Mouse (Mus musculus): ENCODE results near the gene Pld5. TPM values are rescaled to one million over a fixed set of nuclear protein-coding genes. Genes with fewer than 3 reads are reported as not detected.

The Pld5 gene
- polyA plus RNA-seq, 1 experiment from 2014 or later = 0.13 TPM

GRCm38 (mm10) chr1:176016076-176016475 is 259.0 kb downstream of the Pld5 start:
- no peak overlapping the region for H3K4me3 ChIP-seq (ENCODE audit: low read depth, low read length)
- no peaks in the 10 kb centered on the region for H3K4me1 ChIP-seq (replicated peaks; ENCODE audit: control insufficient read depth, insufficient read depth)
- H3K27ac ChIP-seq (replicated peaks) = no peak overlapping the region
- DNase-seq (ENCODE audit: low spot score) (no peak), ATAC-seq (ENCODE audit: low FRiP score, low TSS enrichment) (no peak)
- no peaks in the 10 kb centered on the region for H3K36me3 ChIP-seq (ENCODE audit: control insufficient read depth, insufficient read depth, low read length)
- no peaks in the 10 kb centered on the region for H3K9me3 ChIP-seq (ENCODE audit: control insufficient read depth, low read length)
- no peak overlapping the region for H3K4me2 ChIP-seq (replicated peaks; ENCODE audit: low read depth)
- 68% methylated on average over 3 of the region's 3 CpGs for WGBS
- TF ChIP-seq EP300 (optimal IDR thresholded peaks at IDR 0.05) (no peak), CTCF (IDR thresholded peaks at IDR 0.05; ENCODE audit: low read depth) (no peak)
- no peak overlapping the region for H3K9ac ChIP-seq (ENCODE audit: low read length)
- H3K27me3 ChIP-seq (ENCODE audit: control insufficient read depth, insufficient read depth, low read length) = no peaks in the 10 kb centered on the region

DNA sequence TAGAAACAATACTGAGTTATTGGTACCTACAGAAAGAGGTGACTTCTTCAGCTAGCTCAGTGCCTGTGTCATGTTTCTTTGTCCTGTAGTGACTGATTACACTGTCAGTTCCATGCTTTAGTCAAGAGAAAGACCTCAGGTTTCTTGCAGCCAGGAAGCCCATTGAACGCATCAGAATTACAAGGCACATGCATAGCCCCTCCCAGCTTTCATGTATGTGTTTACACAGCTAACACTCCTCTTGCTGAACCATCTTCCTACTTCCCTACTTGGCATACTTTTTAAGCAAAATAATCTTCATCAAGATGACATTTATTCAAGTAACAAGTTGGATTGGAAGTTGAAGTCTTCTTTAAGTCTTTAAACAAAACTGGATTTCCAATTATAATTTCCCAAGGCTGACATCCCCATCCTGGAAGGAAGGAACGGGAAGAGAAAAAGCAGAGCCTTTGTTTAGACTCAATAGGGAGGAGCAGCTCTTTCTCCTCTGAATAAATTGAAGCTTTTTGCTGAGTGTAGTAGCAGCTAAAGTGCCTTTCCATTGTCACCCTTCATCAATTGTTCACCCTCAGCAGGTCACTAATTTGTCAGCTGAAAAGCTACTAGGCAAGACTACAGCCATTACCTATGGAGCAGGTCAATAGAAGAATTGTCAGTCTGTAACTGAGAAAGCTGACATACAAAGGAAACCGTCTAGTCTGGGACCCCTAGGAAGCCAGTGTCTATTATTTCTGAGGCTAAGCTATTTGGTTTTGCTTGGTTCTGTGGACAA is 261.4 kb downstream of the Pld5 start:
- Histone ChIP-seq H3K4me1 (replicated peaks; ENCODE audit: control insufficient read depth, insufficient read depth) (no peaks in the 10 kb centered on the region), H3K36me3 (ENCODE audit: control insufficient read depth, insufficient read depth, low read length) (no peaks in the 10 kb centered on the region), H3K27ac (replicated peaks) (no peak overlapping the region), H3K4me2 (replicated peaks; ENCODE audit: low read depth) (no peak overlapping the region), H3K9ac (ENCODE audit: low read length) (no peak overlapping the region), H3K9me3 (ENCODE audit: control insufficient read depth, low read length) (no peaks in the 10 kb centered on the region), H3K27me3 (ENCODE audit: control insufficient read depth, insufficient read depth, low read length) (no peaks in the 10 kb centered on the region), H3K4me3 (ENCODE audit: low read depth, low read length) (no peak overlapping the region)
- TF ChIP-seq EP300 (optimal IDR thresholded peaks at IDR 0.05) = no peak
- TF ChIP-seq CTCF (IDR thresholded peaks at IDR 0.05; ENCODE audit: low read depth) = no peak
- no peak for DNase-seq (ENCODE audit: low spot score)
- no peak for ATAC-seq (ENCODE audit: low FRiP score, low TSS enrichment)
- WGBS = 24% methylated on average over 3 of the region's 3 CpGs

- H3K4me1 ChIP-seq (replicated peaks; ENCODE audit: control insufficient read depth, insufficient read depth) = no peaks in the 10 kb centered on the region
- TF ChIP-seq CTCF (IDR thresholded peaks at IDR 0.05; ENCODE audit: low read depth) = no peak
- TF ChIP-seq EP300 (optimal IDR thresholded peaks at IDR 0.05) = no peak
- ATAC-seq (ENCODE audit: low FRiP score, low TSS enrichment) (no peak), DNase-seq (ENCODE audit: low spot score) (no peak)
- H3K9ac ChIP-seq (ENCODE audit: low read length) = no peak overlapping the region
- H3K27me3 ChIP-seq (ENCODE audit: control insufficient read depth, insufficient read depth, low read length) = no peaks in the 10 kb centered on the region
- H3K36me3 ChIP-seq (ENCODE audit: control insufficient read depth, insufficient read depth, low read length) = no peaks in the 10 kb centered on the region
- no peak overlapping the region for H3K4me2 ChIP-seq (replicated peaks; ENCODE audit: low read depth)
- H3K27ac ChIP-seq (replicated peaks) = no peak overlapping the region
- H3K4me3 ChIP-seq (ENCODE audit: low read depth, low read length) = no peak overlapping the region
- no peaks in the 10 kb centered on the region for H3K9me3 ChIP-seq (ENCODE audit: control insufficient read depth, low read length)
Observed at GRCm38 (mm10) chr1:176011535-176011934, 263.6 kb downstream of the Pld5 start.

DNA sequence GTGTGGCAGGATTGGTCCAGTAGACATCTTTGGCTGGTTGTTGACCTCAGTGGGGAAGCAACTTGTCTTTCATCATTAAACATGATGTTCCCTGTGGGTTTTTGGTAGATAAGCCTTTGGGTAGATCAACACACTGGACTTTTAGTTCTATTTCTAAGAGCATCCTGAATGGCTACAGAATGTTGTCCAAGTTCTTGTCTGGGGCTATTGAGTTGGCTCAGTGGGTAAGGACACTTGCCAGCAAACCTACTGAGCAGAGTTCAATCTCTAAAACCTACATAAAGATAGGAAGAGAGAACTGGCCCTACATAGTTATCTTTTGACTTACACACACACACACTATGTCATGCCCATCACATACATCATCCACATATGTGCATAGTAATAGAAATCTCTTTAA is 264.0 kb downstream of the Pld5 start:
- H3K4me1 ChIP-seq (replicated peaks; ENCODE audit: control insufficient read depth, insufficient read depth) = no peaks in the 10 kb centered on the region

DNA sequence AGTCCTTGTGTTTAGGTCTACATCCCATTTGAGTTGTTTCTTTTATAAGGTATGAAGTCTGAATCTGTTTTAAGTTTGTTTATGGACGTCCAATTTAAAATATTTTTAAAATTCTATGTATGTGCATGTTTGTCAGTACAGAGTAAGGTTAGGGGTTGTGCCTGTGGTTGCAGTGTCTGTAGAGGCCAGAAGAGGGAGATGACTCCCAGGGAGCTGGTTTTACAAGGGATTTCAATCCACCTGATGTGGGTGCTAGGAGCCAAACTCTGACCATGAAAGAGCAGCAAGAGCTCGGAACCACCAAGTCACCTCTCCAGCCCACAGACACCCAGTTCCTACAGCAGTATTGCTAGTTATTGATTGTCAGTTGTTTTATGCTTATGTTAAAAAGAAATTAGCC is 266.7 kb downstream of the Pld5 start:
- ATAC-seq (ENCODE audit: low FRiP score, low TSS enrichment) (no peak), DNase-seq (ENCODE audit: low spot score) (no peak)
- Histone ChIP-seq H3K4me1 (replicated peaks; ENCODE audit: control insufficient read depth, insufficient read depth) (no peaks in the 10 kb centered on the region), H3K27ac (replicated peaks) (no peak overlapping the region), H3K9me3 (ENCODE audit: control insufficient read depth, low read length) (no peaks in the 10 kb centered on the region), H3K4me3 (ENCODE audit: low read depth, low read length) (no peak overlapping the region), H3K27me3 (ENCODE audit: control insufficient read depth, insufficient read depth, low read length) (no peaks in the 10 kb centered on the region), H3K36me3 (ENCODE audit: control insufficient read depth, insufficient read depth, low read length) (no peaks in the 10 kb centered on the region), H3K4me2 (replicated peaks; ENCODE audit: low read depth) (no peak overlapping the region), H3K9ac (ENCODE audit: low read length) (no peak overlapping the region)
- TF ChIP-seq CTCF (IDR thresholded peaks at IDR 0.05; ENCODE audit: low read depth) = peak; percentile 23; the same call in 1 of the 2 replicates
- no peak for TF ChIP-seq EP300 (optimal IDR thresholded peaks at IDR 0.05)
- 73% methylated on average over 2 of the region's 2 CpGs for WGBS

More for the DNA sequence above, 264.0 kb downstream of the Pld5 start:
- Histone ChIP-seq H3K36me3 (ENCODE audit: control insufficient read depth, insufficient read depth, low read length) (no peaks in the 10 kb centered on the region), H3K9ac (ENCODE audit: low read length) (no peak overlapping the region), H3K27me3 (ENCODE audit: control insufficient read depth, insufficient read depth, low read length) (no peaks in the 10 kb centered on the region), H3K27ac (replicated peaks) (no peak overlapping the region), H3K9me3 (ENCODE audit: control insufficient read depth, low read length) (no peaks in the 10 kb centered on the region), H3K4me3 (ENCODE audit: low read depth, low read length) (no peak overlapping the region), H3K4me2 (replicated peaks; ENCODE audit: low read depth) (no peak overlapping the region)
- no peak for ATAC-seq (ENCODE audit: low FRiP score, low TSS enrichment)
- TF ChIP-seq CTCF (IDR thresholded peaks at IDR 0.05; ENCODE audit: low read depth) = no peak
- no peak for TF ChIP-seq EP300 (optimal IDR thresholded peaks at IDR 0.05)
- DNase-seq (ENCODE audit: low spot score) = no peak

- Histone ChIP-seq H3K4me3 (ENCODE audit: low read depth, low read length) (no peak overlapping the region), H3K36me3 (ENCODE audit: control insufficient read depth, insufficient read depth, low read length) (no peaks in the 10 kb centered on the region), H3K27ac (replicated peaks) (no peak overlapping the region), H3K9me3 (ENCODE audit: control insufficient read depth, low read length) (no peaks in the 10 kb centered on the region), H3K9ac (ENCODE audit: low read length) (no peak overlapping the region), H3K4me2 (replicated peaks; ENCODE audit: low read depth) (no peak overlapping the region), H3K27me3 (ENCODE audit: control insufficient read depth, insufficient read depth, low read length) (no peaks in the 10 kb centered on the region), H3K4me1 (replicated peaks; ENCODE audit: control insufficient read depth, insufficient read depth) (no peaks in the 10 kb centered on the region)
- ATAC-seq (ENCODE audit: low FRiP score, low TSS enrichment) (no peak), DNase-seq (ENCODE audit: low spot score) (no peak)
- WGBS = 38% methylated on average over 5 of the region's 5 CpGs
- TF ChIP-seq CTCF (IDR thresholded peaks at IDR 0.05; ENCODE audit: low read depth) (no peak), EP300 (optimal IDR thresholded peaks at IDR 0.05) (no peak)
Observed at GRCm38 (mm10) chr1:176000599-176000998, 274.5 kb downstream of the Pld5 start.

Measured in stomach, postnatal 0 days (tissue).